Mouse (Mus musculus) limb, embryonic 15.5 days (tissue): ENCODE data around the gene Cops7a. TPM values are rescaled to one million over a fixed set of nuclear protein-coding genes. Genes with fewer than 3 reads are reported as not detected.

Experiments
- ATAC-seq: fragments of 200-750 bp; cut with Nextera tagmentation; 2 replicates; pipeline ENCODE4 v1.8.0; 2017; ENCODE audit warnings: low read depth, moderate TSS enrichment; ENCODE audit not compliant: insufficient number of reproducible peaks, low FRiP score, low TSS enrichment
- H3K27ac ChIP-seq: fragments of 300-500 bp; sonication (generic); 2 replicates; pipeline ENCODE4 v1.5.1; 2015; ENCODE audit warnings: moderate library complexity, mild to moderate bottlenecking, inconsistent platforms
- H3K27me3 ChIP-seq: fragments of 300-500 bp; sonication (generic); 2 replicates; pipeline ENCODE4 v1.6.1; 2015; ENCODE audit warnings: inconsistent platforms
- H3K36me3 ChIP-seq: fragments of 300-500 bp; sonication (generic); 2 replicates; pipeline ENCODE4 v1.6.1; 2015; ENCODE audit warnings: inconsistent platforms
- H3K4me1 ChIP-seq: fragments of 300-500 bp; sonication (generic); 2 replicates; pipeline ENCODE4 v1.6.1; 2015; ENCODE audit warnings: inconsistent platforms
- H3K4me2 ChIP-seq: fragments of 300-500 bp; sonication (generic); 2 replicates; pipeline ENCODE4 v1.6.1; 2015; ENCODE audit warnings: mild to moderate bottlenecking, inconsistent platforms
- H3K4me3 ChIP-seq: fragments of 300-500 bp; sonication (generic); 2 replicates; pipeline ENCODE4 v1.5.1; 2015; ENCODE audit warnings: mild to moderate bottlenecking, inconsistent platforms
- H3K9ac ChIP-seq: fragments of 300-500 bp; sonication (generic); 2 replicates; pipeline ENCODE4 v1.6.1; 2015; ENCODE audit warnings: inconsistent platforms
- H3K9me3 ChIP-seq: fragments of 300-500 bp; sonication (generic); 2 replicates; pipeline ENCODE4 v1.6.1; 2016; ENCODE audit warnings: inconsistent platforms
- WGBS: fragments of 180-500 bp; shearing (Covaris S2); methylation state at CpG from one replicate; pipeline ENCODE4 v1.1.7; 2015; 5-methylcytosine and 5-hydroxymethylcytosine counted together
- polyA plus RNA-seq: library from polyadenylated mRNA; unstranded; fragments of >200 nt; fragmentation: Nextera tagmentation; extraction: Ambion mirVana; gene quantifications from 2 replicates; pipeline ENCODE4 v1.2.1, GENCODE M21; 2015

The Cops7a gene
- polyA plus RNA-seq, 1 experiment from 2014 or later: 146 TPM

GRCm38 (mm10) chr6:124995831-124996403 is 30.6 kb upstream of the Cops7a start:
- no peak overlapping the region for H3K27ac ChIP-seq
- no peak for ATAC-seq
- H3K9me3 ChIP-seq: no peaks in the 10 kb centered on the region
- peaks cover 6% of the 10 kb centered on the region; the same call in 1 of the 2 replicates for H3K36me3 ChIP-seq
- peak overlapping the region; percentile 65; the same call in 1 of the 2 replicates for H3K4me3 ChIP-seq
- H3K4me2 ChIP-seq: peak overlapping the region; percentile 98
- H3K4me1 ChIP-seq: peaks cover 31% of the 10 kb centered on the region
- H3K9ac ChIP-seq: no peak overlapping the region
- H3K27me3 ChIP-seq: peaks cover 81% of the 10 kb centered on the region
- WGBS: 40% methylated on average over 8 of the region's 8 CpGs

GRCm38 (mm10) chr6:124995246-124995645 is 29.9 kb upstream of the Cops7a start:
- Histone ChIP-seq H3K27me3 (peaks cover 75% of the 10 kb centered on the region), H3K36me3 (0 out of 2 replicates have a peak, but pooled peaks cover 2% of the 10 kb centered on the region), H3K27ac (no peak overlapping the region), H3K4me2 (no peak overlapping the region), H3K9me3 (peaks cover under 1% of the 10 kb centered on the region; the same call in 1 of the 2 replicates), H3K9ac (no peak overlapping the region), H3K4me3 (no peak overlapping the region), H3K4me1 (peaks cover 31% of the 10 kb centered on the region)
- ATAC-seq: no peak
- 72% methylated on average over 7 of the region's 7 CpGs for WGBS

- H3K27ac ChIP-seq: no peak overlapping the region
- 16% methylated on average over 11 of the region's 11 CpGs for WGBS
- no peak overlapping the region for H3K4me3 ChIP-seq
- no peak overlapping the region for H3K9ac ChIP-seq
- no peak overlapping the region for H3K4me2 ChIP-seq
- peaks cover 4% of the 10 kb centered on the region for H3K9me3 ChIP-seq
- peaks cover 63% of the 10 kb centered on the region for H3K27me3 ChIP-seq
- peaks cover 26% of the 10 kb centered on the region for H3K4me1 ChIP-seq
- ATAC-seq: no peak
- H3K36me3 ChIP-seq: no peaks in the 10 kb centered on the region
Measured at GRCm38 (mm10) chr6:124993876-124994275, 28.5 kb upstream of the Cops7a start.

GRCm38 (mm10) chr6:124993365-124993764 is 28.0 kb upstream of the Cops7a start:
- Histone ChIP-seq H3K4me3 (no peak overlapping the region), H3K4me1 (peaks cover 21% of the 10 kb centered on the region), H3K9me3 (peaks cover 4% of the 10 kb centered on the region), H3K9ac (no peak overlapping the region), H3K27me3 (peaks cover 58% of the 10 kb centered on the region), H3K36me3 (no peaks in the 10 kb centered on the region), H3K4me2 (no peak overlapping the region), H3K27ac (no peak overlapping the region)
- WGBS: 82% methylated on average over 9 of the region's 9 CpGs
- no peak for ATAC-seq

- H3K36me3 ChIP-seq: no peaks in the 10 kb centered on the region
- H3K4me1 ChIP-seq: peaks cover 10% of the 10 kb centered on the region
- H3K4me2 ChIP-seq: no peak overlapping the region
- no peak overlapping the region for H3K9ac ChIP-seq
- H3K27ac ChIP-seq: no peak overlapping the region
- H3K9me3 ChIP-seq: peaks cover 4% of the 10 kb centered on the region
- 73% methylated on average over 4 of the region's 4 CpGs for WGBS
- no peak for ATAC-seq
- no peak overlapping the region for H3K4me3 ChIP-seq
- H3K27me3 ChIP-seq: peaks cover 55% of the 10 kb centered on the region
Measured at GRCm38 (mm10) chr6:124992241-124992640, 26.9 kb upstream of the Cops7a start.

- no peak overlapping the region for H3K4me2 ChIP-seq
- no peak overlapping the region for H3K9ac ChIP-seq
- H3K27ac ChIP-seq: no peak overlapping the region
- WGBS: 65% methylated on average over 4 of the region's 4 CpGs
- H3K27me3 ChIP-seq: no peaks in the 10 kb centered on the region
- no peak overlapping the region for H3K4me3 ChIP-seq
- H3K9me3 ChIP-seq: no peaks in the 10 kb centered on the region
- H3K36me3 ChIP-seq: peaks cover 4% of the 10 kb centered on the region; the same call in 1 of the 2 replicates
- H3K4me1 ChIP-seq: peaks cover 17% of the 10 kb centered on the region; the same call in 1 of the 2 replicates
- ATAC-seq: no peak
Measured at GRCm38 (mm10) chr6:124967766-124968165, 2.4 kb upstream of the Cops7a start.

GRCm38 (mm10) chr6:124966466-124967118 is 1.3 kb upstream of the Cops7a start:
- Histone ChIP-seq H3K27ac (no peak overlapping the region), H3K4me2 (peak overlapping the region; percentile 92), H3K4me3 (peak overlapping the region; percentile 62), H3K4me1 (peaks cover 17% of the 10 kb centered on the region; the same call in 1 of the 2 replicates), H3K36me3 (peaks cover 7% of the 10 kb centered on the region), H3K27me3 (no peaks in the 10 kb centered on the region), H3K9me3 (no peaks in the 10 kb centered on the region), H3K9ac (no peak overlapping the region)
- WGBS: 94% methylated on average over 7 of the region's 7 CpGs
- no peak for ATAC-seq

- ATAC-seq: no peak
- no peaks in the 10 kb centered on the region for H3K9me3 ChIP-seq
- peak overlapping the region; percentile 93 for H3K27ac ChIP-seq
- no peaks in the 10 kb centered on the region for H3K27me3 ChIP-seq
- peak overlapping the region; percentile 77 for H3K9ac ChIP-seq
- peak overlapping the region; percentile 62 for H3K4me3 ChIP-seq
- peaks cover 17% of the 10 kb centered on the region; the same call in 1 of the 2 replicates for H3K4me1 ChIP-seq
- peaks cover 16% of the 10 kb centered on the region for H3K36me3 ChIP-seq
- H3K4me2 ChIP-seq: peak overlapping the region; percentile 92
- 13% methylated on average over 15 of the region's 15 CpGs for WGBS
Measured at GRCm38 (mm10) chr6:124965747-124966146, 409 bp upstream of the Cops7a start.

- Histone ChIP-seq H3K27ac (peak overlapping the region; percentile 93), H3K4me2 (peak overlapping the region; percentile 92), H3K4me1 (peaks cover 17% of the 10 kb centered on the region; the same call in 1 of the 2 replicates), H3K9me3 (no peaks in the 10 kb centered on the region), H3K27me3 (no peaks in the 10 kb centered on the region), H3K4me3 (peak overlapping the region; percentile 62), H3K36me3 (peaks cover 27% of the 10 kb centered on the region), H3K9ac (peak overlapping the region; percentile 77)
- 24% methylated on average over 16 of the region's 16 CpGs for WGBS
- ATAC-seq: peak; percentile 42; the same call in 1 of the 2 replicates
Measured at GRCm38 (mm10) chr6:124964638-124965037, 700 bp downstream of the Cops7a start.

GRCm38 (mm10) chr6:124961021-124961420 is 4.3 kb downstream of the Cops7a start:
- WGBS: 93% methylated on average over 12 of the region's 12 CpGs
- no peak for ATAC-seq

GRCm38 (mm10) chr6:124959960-124960359 is 5.4 kb downstream of the Cops7a start:
- Histone ChIP-seq H3K4me1 (peaks cover 9% of the 10 kb centered on the region; the same call in 1 of the 2 replicates), H3K27ac (no peak overlapping the region), H3K4me2 (no peak overlapping the region), H3K4me3 (no peak overlapping the region), H3K9me3 (no peaks in the 10 kb centered on the region), H3K36me3 (peaks cover 61% of the 10 kb centered on the region), H3K27me3 (no peaks in the 10 kb centered on the region), H3K9ac (no peak overlapping the region)
- 89% methylated on average over 13 of the region's 13 CpGs for WGBS
- ATAC-seq: no peak

More at GRCm38 (mm10) chr6:124961021-124961420, 4.3 kb downstream of the Cops7a start:
- no peaks in the 10 kb centered on the region for H3K27me3 ChIP-seq
- H3K27ac ChIP-seq: no peak overlapping the region
- H3K4me3 ChIP-seq: no peak overlapping the region
- H3K9me3 ChIP-seq: no peaks in the 10 kb centered on the region
- H3K36me3 ChIP-seq: peaks cover 57% of the 10 kb centered on the region
- H3K9ac ChIP-seq: no peak overlapping the region
- H3K4me1 ChIP-seq: peaks cover 12% of the 10 kb centered on the region; the same call in 1 of the 2 replicates
- no peak overlapping the region for H3K4me2 ChIP-seq

GRCm38 (mm10) chr6:124958127-124958526 is 7.2 kb downstream of the Cops7a start:
- no peaks in the 10 kb centered on the region for H3K27me3 ChIP-seq
- no peak overlapping the region for H3K27ac ChIP-seq
- H3K4me3 ChIP-seq: no peak overlapping the region
- WGBS: 81% methylated on average over 3 of the region's 3 CpGs
- H3K4me1 ChIP-seq: no peaks in the 10 kb centered on the region
- ATAC-seq: no peak
- H3K36me3 ChIP-seq: peaks cover 65% of the 10 kb centered on the region
- no peaks in the 10 kb centered on the region for H3K9me3 ChIP-seq
- no peak overlapping the region for H3K9ac ChIP-seq
- no peak overlapping the region for H3K4me2 ChIP-seq
